Mouse (Mus musculus) MEL (cell line): Measurements from ENCODE around the gene Hs6st3. TPM values are rescaled to one million over a fixed set of nuclear protein-coding genes. Genes with fewer than 3 reads are reported as not detected.

Experiments used
- DNase-seq: peaks from one replicate; pipeline ENCODE4 v3.0.0; 2011; ENCODE audit warnings: low read depth, low spot score
- H3K27ac ChIP-seq: 2 replicates; pipeline ENCODE4 v1.5.1; 2012; ENCODE audit warnings: low read depth, mild to moderate bottlenecking, control low read depth, low read length, moderate library complexity; ENCODE audit not compliant: control insufficient read depth
- H3K27me3 ChIP-seq, 2 experiments: fragments of 150-350 bp in 1 of 2; sonication (generic) in 1 of 2; 2 replicates each; pipeline ENCODE4 v1.6.1; 2012; ENCODE audit warnings: low read length in 2 of 2, mild to moderate bottlenecking in 2 of 2, improper control_type of control experiment in 1 of 2, moderate library complexity in 1 of 2; ENCODE audit not compliant: insufficient read depth in 2 of 2, control insufficient read depth in 1 of 2
- H3K36me3 ChIP-seq, 2 experiments: 2 replicates each; pipeline ENCODE4 v1.6.1; 2012 to 2014; ENCODE audit warnings: low read length in 2 of 2, improper control_type of control experiment in 1 of 2, inconsistent platforms in 1 of 2, mild to moderate bottlenecking in 1 of 2; ENCODE audit not compliant: insufficient read depth in 2 of 2, control insufficient read depth in 1 of 2
- H3K4me1 ChIP-seq, 2 experiments: fragments of 150-350 bp in 1 of 2; sonication (generic) in 1 of 2; 2 replicates each; pipeline ENCODE4 v1.6.1; 2012; ENCODE audit warnings: low read length in 2 of 2, improper control_type of control experiment in 1 of 2, mild to moderate bottlenecking in 1 of 2; ENCODE audit not compliant: insufficient read depth in 2 of 2, control insufficient read depth in 1 of 2
- H3K4me3 ChIP-seq, 2 experiments: fragments of 150-350 bp in 1 of 2; sonication (generic) in 1 of 2; 2 replicates each; pipeline ENCODE4 v1.5.1; 2012; ENCODE audit warnings: low read depth in 2 of 2, low read length in 2 of 2, mild to moderate bottlenecking in 2 of 2, moderate library complexity in 2 of 2, control low read depth in 1 of 2, improper control_type of control experiment in 1 of 2; ENCODE audit not compliant: control insufficient read depth in 1 of 2, insufficient read depth in 1 of 2
- H3K79me2 ChIP-seq: 2 replicates; pipeline ENCODE4 v1.6.1; 2012; ENCODE audit warnings: mild to moderate bottlenecking, low read length, moderate library complexity; ENCODE audit not compliant: control insufficient read depth, poor library complexity, insufficient read depth
- H3K9ac ChIP-seq: 2 replicates; pipeline ENCODE4 v1.6.1; 2012; ENCODE audit warnings: low read depth, mild to moderate bottlenecking, control low read depth, low read length, moderate library complexity; ENCODE audit not compliant: control insufficient read depth, poor library complexity, severe bottlenecking
- H3K9me3 ChIP-seq: fragments of 150-350 bp; sonication (generic); replicated peaks from 2 replicates; pipeline ENCODE4 v1.6.1; 2012; ENCODE audit warnings: mild to moderate bottlenecking, low read length, improper control_type of control experiment, moderate library complexity; ENCODE audit not compliant: insufficient read depth
- GABPA ChIP-seq: IDR thresholded peaks from 2 replicates; pipeline ENCODE4 v1.6.1; 2012; ENCODE audit warnings: low read depth, mild to moderate bottlenecking, inconsistent platforms, low read length, improper control_type of control experiment, moderate library complexity
- MAX ChIP-seq: IDR thresholded peaks from 2 replicates; pipeline ENCODE4 v1.6.1; 2011; ENCODE audit warnings: low read length, improper control_type of control experiment
- MEF2A ChIP-seq: IDR thresholded peaks from 2 replicates; pipeline ENCODE4 v1.6.1; 2014; ENCODE audit warnings: low read depth, mild to moderate bottlenecking, inconsistent platforms, low read length, improper control_type of control experiment; ENCODE audit not compliant: poor library complexity, insufficient replicate concordance, severe bottlenecking; ENCODE audit errors: extremely low read depth
- MXI1 ChIP-seq: IDR thresholded peaks from 2 replicates; pipeline ENCODE4 v1.6.1; 2011; ENCODE audit warnings: mild to moderate bottlenecking, low read depth, low read length, improper control_type of control experiment
- MYB ChIP-seq: IDR thresholded peaks from 2 replicates; pipeline ENCODE4 v1.6.1; 2011; ENCODE audit warnings: mild to moderate bottlenecking, low read depth, low read length, improper control_type of control experiment
- NELFE ChIP-seq: IDR thresholded peaks from 2 replicates; pipeline ENCODE4 v1.6.1; 2011; ENCODE audit warnings: low read depth, low read length, improper control_type of control experiment
- POLR2AphosphoS2 ChIP-seq: IDR thresholded peaks from 2 replicates; pipeline ENCODE4 v1.6.1; 2011; ENCODE audit warnings: low read length, improper control_type of control experiment
- RAD21 ChIP-seq: IDR thresholded peaks from 2 replicates; pipeline ENCODE4 v1.6.1; 2011; ENCODE audit warnings: mild to moderate bottlenecking, low read depth, low read length, improper control_type of control experiment
- TAL1 ChIP-seq: IDR thresholded peaks from 2 replicates; pipeline ENCODE4 v1.6.1; 2012; ENCODE audit warnings: mild to moderate bottlenecking, inconsistent platforms, low read length, moderate library complexity, mixed read lengths
- UBTF ChIP-seq: IDR thresholded peaks from 2 replicates; pipeline ENCODE4 v1.6.1; 2012; ENCODE audit warnings: low read depth, mild to moderate bottlenecking, inconsistent platforms, low read length, improper control_type of control experiment, moderate library complexity, borderline replicate concordance; ENCODE audit not compliant: insufficient read depth
- ZKSCAN1 ChIP-seq: IDR thresholded peaks from 2 replicates; pipeline ENCODE4 v1.6.1; 2012; ENCODE audit warnings: low read depth, mild to moderate bottlenecking, inconsistent platforms, low read length, improper control_type of control experiment, moderate library complexity
- ZNF384 ChIP-seq: IDR thresholded peaks from 2 replicates; pipeline ENCODE4 v1.6.1; 2012; ENCODE audit warnings: low read depth, mild to moderate bottlenecking, inconsistent platforms, low read length, improper control_type of control experiment
- polyA plus RNA-seq, 2 experiments: library from polyadenylated mRNA; stranded (reverse) in 1 of 2; unstranded in 1 of 2; fragments of >175 nt in 1 of 2; fragments of >200 nt in 1 of 2; gene quantifications; 2 replicates each; pipeline versions ENCODE4 v1.2.1 to v1.2.4; 2012; ENCODE audit warnings: low replicate concordance in 2 of 2, low read depth in 1 of 2; ENCODE audit not compliant: insufficient read length in 2 of 2, insufficient read depth in 1 of 2, missing spikeins in 1 of 2
- total RNA-seq: library from RNA; depleted of rRNA; stranded (reverse); fragments of 300-350 nt; gene quantifications from 2 replicates; pipeline ENCODE4 v1.2.3, GENCODE M21; 2012

Gene Hs6st3
- total and polyA plus RNA-seq, 3 experiments: not detected

- no peak for TF ChIP-seq MYB
- Histone ChIP-seq H3K9ac (no peak overlapping the region), H3K79me2 (no peaks in the 10 kb centered on the region), H3K36me3 (no peaks in the 10 kb centered on the region), H3K9me3 (no peaks in the 10 kb centered on the region), H3K4me1 (no peaks in the 10 kb centered on the region), H3K4me3 (no peak overlapping the region), H3K27ac (no peak overlapping the region), H3K27me3 (no peaks in the 10 kb centered on the region)
- no peak for DNase-seq
Measured at GRCm38 (mm10) chr14:119633090-119633489, 494.9 kb downstream of the Hs6st3 start.

GRCm38 (mm10) chr14:119633626-119634025 lies 495.5 kb downstream of the Hs6st3 start:
- TF ChIP-seq GABPA: no peak
- no peaks in the 10 kb centered on the region for H3K27me3 ChIP-seq
- no peak overlapping the region for H3K9ac ChIP-seq
- H3K36me3 ChIP-seq: no peaks in the 10 kb centered on the region
- H3K79me2 ChIP-seq: no peaks in the 10 kb centered on the region
- no peak for DNase-seq
- H3K9me3 ChIP-seq: no peaks in the 10 kb centered on the region
- H3K4me1 ChIP-seq: no peaks in the 10 kb centered on the region
- H3K27ac ChIP-seq: no peak overlapping the region
- H3K4me3 ChIP-seq: no peak overlapping the region

- Histone ChIP-seq H3K27me3 (no peaks in the 10 kb centered on the region), H3K4me3 (no peak overlapping the region), H3K9me3 (no peaks in the 10 kb centered on the region)
- TF ChIP-seq UBTF: no peak
- TF ChIP-seq MYB: no peak
- TF ChIP-seq RAD21: no peak
- no peak for TF ChIP-seq POLR2AphosphoS2
- TF ChIP-seq TAL1: no peak
- no peak for TF ChIP-seq NELFE
- TF ChIP-seq MAX: no peak
- no peak for TF ChIP-seq ZKSCAN1
- no peak for TF ChIP-seq MEF2A
- TF ChIP-seq ZNF384: no peak
- TF ChIP-seq MXI1: no peak
- TF ChIP-seq, all 39 proteins: peak for 0
- Histone ChIP-seq H3K27ac (no peak overlapping the region), H3K79me2 (no peaks in the 10 kb centered on the region), H3K36me3 (no peaks in the 10 kb centered on the region), H3K9ac (no peak overlapping the region), H3K4me1 (no peaks in the 10 kb centered on the region)
- no peak for DNase-seq
Measured at GRCm38 (mm10) chr14:119642874-119643273, 504.7 kb downstream of the Hs6st3 start.
